Mouse (Mus musculus) myocyte (in vitro differentiated cells): Measurements from ENCODE around the gene Dvl2. TPM values are rescaled to one million over a fixed set of nuclear protein-coding genes. Genes with fewer than 3 reads are reported as not detected.
A peak's percentile ranks its signal among the peaks of the same experiment; 100 is the strongest.
"Not testable (repeated sequence)": the region's sequence is repeated elsewhere in the genome, so short reads cannot be mapped to it uniquely, and the experiment has no call there.

Source experiments
- H3K27me3 ChIP-seq: one replicate; pipeline ENCODE4 v1.6.1; 2011; ENCODE audit not compliant: control insufficient read depth, insufficient read depth, insufficient read length
- H3K36me3 ChIP-seq: one replicate; pipeline ENCODE4 v1.6.1; 2011; ENCODE audit not compliant: control insufficient read depth, insufficient read depth
- H3K4me2 ChIP-seq: one replicate; pipeline ENCODE4 v1.6.1; 2011; ENCODE audit warnings: low read depth, control low read depth
- H3K4me3 ChIP-seq: one replicate; pipeline ENCODE4 v1.5.1; 2011; ENCODE audit warnings: mild to moderate bottlenecking, control low read depth, moderate library complexity
- H3K79me2 ChIP-seq: one replicate; pipeline ENCODE4 v1.6.1; 2011; ENCODE audit not compliant: control insufficient read depth, insufficient read depth
- H3ac ChIP-seq: one replicate; pipeline ENCODE4 v1.6.1; 2011; ENCODE audit not compliant: control insufficient read depth, insufficient read length
- CEBPB ChIP-seq: IDR thresholded peaks from 2 replicates; pipeline ENCODE4 v1.6.1; 2011; ENCODE audit warnings: mild to moderate bottlenecking, moderate library complexity; ENCODE audit not compliant: poor library complexity, insufficient read depth, severe bottlenecking
- E2F4 ChIP-seq: IDR thresholded peaks from one replicate; pipeline ENCODE4 v1.6.1; 2011; ENCODE audit warnings: mild to moderate bottlenecking, control low read depth, moderate library complexity; ENCODE audit not compliant: insufficient read depth
- MAX ChIP-seq: IDR thresholded peaks from one replicate; pipeline ENCODE4 v1.6.1; 2011; ENCODE audit warnings: low read depth, mild to moderate bottlenecking, control low read depth
- MYOD1 ChIP-seq, 3 experiments: IDR thresholded peaks; one replicate each; pipeline ENCODE4 v1.6.1; 2011; ENCODE audit warnings: control low read depth in 2 of 3, low read depth in 2 of 3, mild to moderate bottlenecking in 2 of 3, moderate library complexity in 1 of 3; ENCODE audit not compliant: insufficient read length in 2 of 3, control insufficient read depth in 1 of 3
- MYOG ChIP-seq, 3 experiments: IDR thresholded peaks; one replicate each; pipeline ENCODE4 v1.6.1; 2011; ENCODE audit warnings: control low read depth in 2 of 3, low read depth in 2 of 3, mild to moderate bottlenecking in 2 of 3; ENCODE audit not compliant: insufficient read length in 2 of 3, control insufficient read depth in 1 of 3, insufficient read depth in 1 of 3
- POLR2A ChIP-seq: IDR thresholded peaks from one replicate; pipeline ENCODE4 v1.6.1; 2011; ENCODE audit warnings: low read depth, mild to moderate bottlenecking, control low read depth, moderate library complexity; ENCODE audit not compliant: insufficient read length
- POLR2AphosphoS2 ChIP-seq: IDR thresholded peaks from one replicate; pipeline ENCODE4 v1.6.1; 2011; ENCODE audit warnings: low read depth, control low read depth; ENCODE audit not compliant: insufficient read length
- REST ChIP-seq: IDR thresholded peaks from one replicate; pipeline ENCODE4 v1.6.1; 2011; ENCODE audit warnings: mild to moderate bottlenecking, control low read depth, moderate library complexity; ENCODE audit not compliant: insufficient read depth, insufficient read length
- SRF ChIP-seq: IDR thresholded peaks from one replicate; pipeline ENCODE4 v1.6.1; 2011; ENCODE audit warnings: low read depth; ENCODE audit not compliant: control insufficient read depth, insufficient read length
- TCF12 ChIP-seq: IDR thresholded peaks from one replicate; pipeline ENCODE4 v1.6.1; 2011; ENCODE audit warnings: mild to moderate bottlenecking, control low read depth; ENCODE audit not compliant: poor library complexity, insufficient read depth, severe bottlenecking
- TCF3 ChIP-seq: IDR thresholded peaks from one replicate; pipeline ENCODE4 v1.6.1; 2011; ENCODE audit warnings: low read depth, control low read depth; ENCODE audit not compliant: insufficient read length
- USF1 ChIP-seq: IDR thresholded peaks from one replicate; pipeline ENCODE4 v1.6.1; 2011; ENCODE audit warnings: low read depth, mild to moderate bottlenecking, control low read depth, moderate library complexity
- polyA plus RNA-seq: library from polyadenylated mRNA; unstranded; fragments of >200 nt; fragmentation: generic; extraction: Trizol; gene quantifications from one replicate; pipeline ENCODE4 v1.2.1, GENCODE M21; 2012; ENCODE audit warnings: missing spikeins

The Dvl2 gene
- polyA plus RNA-seq = 24.3 TPM

- Histone ChIP-seq H3K27me3 (no peaks in the 10 kb centered on the region), H3K36me3 (peaks cover 25% of the 10 kb centered on the region), H3K4me3 (peak within 1 kb of the TSS; percentile 72), H3ac (peak within 1 kb of the TSS; percentile 49), H3K4me2 (peak within 1 kb of the TSS; percentile 95), H3K79me2 (peaks cover 61% of the 10 kb centered on the region)
- TF ChIP-seq REST (no peak), TCF3 (no peak), E2F4 (no peak), MYOD1 (IDR thresholded peaks at IDR 0.05; ENCODE audit: control insufficient read depth in 1 of 3, insufficient read length in 2 of 3, low read depth in 2 of 3) (peak in 1 of 3 experiments; percentile 18), TCF12 (no peak), POLR2AphosphoS2 (peak; percentile 100), CEBPB (0 out of 2 replicates have a peak, but pooled peaks have one; percentile 4), MAX (peak; percentile 30), MYOG (IDR thresholded peaks at IDR 0.05; ENCODE audit: control insufficient read depth in 1 of 3, insufficient read depth in 1 of 3, insufficient read length in 2 of 3, low read depth in 2 of 3) (peak in 1 of 3 experiments; percentile 61), SRF (peak; percentile 74), USF1 (peak; percentile 99), POLR2A (peak; percentile 99)
Observed at GRCm38 (mm10) chr11:70000396-70000898, at the start of gene Dvl2. Gene Dvl2, plus strand, starts transcription at chr11:70000595.

DNA sequence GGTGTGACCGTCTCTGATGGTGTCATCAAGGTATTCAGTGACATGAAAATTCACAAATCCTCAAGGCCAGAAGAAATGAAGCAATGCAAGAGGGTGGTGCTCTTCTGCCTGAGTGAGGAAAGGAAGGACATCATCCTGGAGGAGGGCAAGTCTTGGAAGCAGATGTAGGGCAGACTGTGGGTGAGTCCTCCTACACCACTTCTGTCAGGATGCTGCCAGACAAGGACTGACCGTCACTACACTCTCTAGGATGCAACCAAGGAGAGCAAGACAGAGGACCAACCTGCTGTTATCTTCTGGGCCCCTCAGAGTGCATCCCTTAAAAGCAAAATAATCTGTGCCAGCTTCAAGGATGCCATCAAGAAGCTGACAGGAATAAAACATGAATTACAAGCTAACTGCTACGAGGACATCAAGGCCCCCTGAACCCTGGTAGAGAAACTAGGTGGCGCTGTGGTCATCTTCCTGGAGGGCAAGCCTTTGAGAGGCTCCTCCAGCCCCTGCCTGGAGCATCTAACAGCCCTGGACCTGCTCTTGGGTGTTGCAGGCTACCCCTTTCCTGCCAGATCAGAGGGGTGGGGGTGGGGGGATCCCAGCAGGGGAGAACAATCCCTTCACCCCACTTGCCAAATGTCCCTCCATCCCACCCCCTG, 49.5 kb upstream of the Dvl2 start:
- Histone ChIP-seq H3K36me3 (no peaks in the 10 kb centered on the region), H3K79me2 (no peaks in the 10 kb centered on the region), H3K4me2 (no peak overlapping the region), H3ac (no peak overlapping the region), H3K27me3 (peaks cover 9% of the 10 kb centered on the region), H3K4me3 (no peak overlapping the region)
- TF ChIP-seq TCF12 = no peak
- TF ChIP-seq POLR2AphosphoS2 = no peak
- TF ChIP-seq MYOG (IDR thresholded peaks at IDR 0.05; ENCODE audit: control insufficient read depth in 1 of 3, insufficient read depth in 1 of 3, insufficient read length in 2 of 3, low read depth in 2 of 3) = no peak
- TF ChIP-seq CEBPB = no peak
- no peak for TF ChIP-seq MAX
- no peak for TF ChIP-seq POLR2A
- TF ChIP-seq MYOD1 (IDR thresholded peaks at IDR 0.05; ENCODE audit: control insufficient read depth in 1 of 3, insufficient read length in 2 of 3, low read depth in 2 of 3) = no peak
- TF ChIP-seq TCF3 = no peak
- no peak for TF ChIP-seq REST
- TF ChIP-seq SRF = no peak
- no peak for TF ChIP-seq USF1
- TF ChIP-seq E2F4 = no peak

DNA sequence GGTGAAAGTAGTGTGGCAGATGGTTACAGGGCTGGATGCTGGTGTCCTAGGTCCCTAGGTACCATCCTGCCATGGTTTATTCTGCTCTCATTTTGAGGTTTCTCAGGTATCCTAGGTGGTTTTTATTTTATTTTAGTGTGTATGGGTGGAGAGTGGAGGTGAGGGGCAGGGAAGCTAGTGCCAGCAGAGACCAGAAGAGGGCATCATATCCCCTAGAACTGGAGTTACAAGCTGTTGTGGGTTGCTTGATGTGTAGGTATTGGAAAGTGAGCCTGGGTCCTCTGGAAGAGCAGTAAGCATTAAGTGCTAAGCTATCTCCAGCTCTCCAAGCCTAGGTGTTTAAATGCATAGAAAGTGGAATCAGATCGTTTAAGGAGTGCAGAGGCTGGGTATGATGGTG, 48.1 kb upstream of the Dvl2 start:
- Histone ChIP-seq H3K4me2 (no peak overlapping the region), H3K27me3 (peaks cover 11% of the 10 kb centered on the region), H3K4me3 (no peak overlapping the region), H3K79me2 (no peaks in the 10 kb centered on the region), H3ac (no peak overlapping the region), H3K36me3 (no peaks in the 10 kb centered on the region)
- TF ChIP-seq CEBPB = no peak
- TF ChIP-seq E2F4 = no peak
- no peak for TF ChIP-seq USF1
- TF ChIP-seq MYOG (IDR thresholded peaks at IDR 0.05; ENCODE audit: control insufficient read depth in 1 of 3, insufficient read depth in 1 of 3, insufficient read length in 2 of 3, low read depth in 2 of 3) = no peak
- TF ChIP-seq MYOD1 (IDR thresholded peaks at IDR 0.05; ENCODE audit: control insufficient read depth in 1 of 3, insufficient read length in 2 of 3, low read depth in 2 of 3) = no peak
- no peak for TF ChIP-seq POLR2A
- no peak for TF ChIP-seq TCF3
- no peak for TF ChIP-seq POLR2AphosphoS2
- no peak for TF ChIP-seq SRF
- TF ChIP-seq REST = no peak
- TF ChIP-seq MAX = no peak
- TF ChIP-seq TCF12 = no peak

- TF ChIP-seq E2F4 = no peak
- no peak for TF ChIP-seq TCF3
- no peak for TF ChIP-seq POLR2A
- no peak for TF ChIP-seq REST
- TF ChIP-seq CEBPB = no peak
- no peak for TF ChIP-seq MAX
- no peak for TF ChIP-seq SRF
- TF ChIP-seq POLR2AphosphoS2 = no peak
- TF ChIP-seq MYOG (IDR thresholded peaks at IDR 0.05; ENCODE audit: control insufficient read depth in 1 of 3, insufficient read depth in 1 of 3, insufficient read length in 2 of 3, low read depth in 2 of 3) = no peak
- no peak for TF ChIP-seq TCF12
- TF ChIP-seq USF1 = no peak
- Histone ChIP-seq H3ac (no peak overlapping the region), H3K27me3 (peaks cover 11% of the 10 kb centered on the region)
Observed at GRCm38 (mm10) chr11:69953267-69953915, 47.0 kb upstream of the Dvl2 start.

GRCm38 (mm10) chr11:69955618-69956017, 44.8 kb upstream of the Dvl2 start:
- not testable (repeated sequence) for H3ac ChIP-seq, H3K36me3 ChIP-seq, H3K4me2 ChIP-seq, H3K4me3 ChIP-seq, H3K79me2 ChIP-seq
- peaks cover 11% of the 10 kb centered on the region for H3K27me3 ChIP-seq

More at GRCm38 (mm10) chr11:69953267-69953915, 47.0 kb upstream of the Dvl2 start:
- no peaks in the 10 kb centered on the region for H3K36me3 ChIP-seq
- no peak overlapping the region for H3K4me2 ChIP-seq
- H3K4me3 ChIP-seq = no peak overlapping the region
- no peaks in the 10 kb centered on the region for H3K79me2 ChIP-seq
